Mouse (Mus musculus) right cerebral cortex, postnatal 36 days (tissue): ENCODE measurements at regions not wholly inside any gene's neighbourhood (a gene's known extent, or its start where the extent isn't known, plus 50 kb on each side); places are given as distances from the start of the nearest gene placed in this dataset.

ENCODE experiments used
- DNase-seq, 2 experiments: peaks; one replicate each; pipeline ENCODE4 v3.0.0; 2022; ENCODE audit warnings: low spot score in 2 of 2, mixed read lengths in 1 of 2

GRCm38 (mm10) chr9:120721451-120722123 lies 150.3 kb downstream of the Rpl14 start:
- no peak for DNase-seq

- DNase-seq, result no peak
Observed at GRCm38 (mm10) chr9:120723026-120723425, 151.8 kb downstream of the Rpl14 start.

GRCm38 (mm10) chr9:120731952-120732622 lies 160.8 kb downstream of the Rpl14 start:
- no peak for DNase-seq

GRCm38 (mm10) chr9:120732650-120733293 lies 161.5 kb downstream of the Rpl14 start:
- DNase-seq, result no peak

- no peak for DNase-seq
Observed at GRCm38 (mm10) chr9:120733681-120734465, 162.6 kb downstream of the Rpl14 start.

GRCm38 (mm10) chr9:120735217-120735616 lies 164.0 kb downstream of the Rpl14 start:
- no peak for DNase-seq

- no peak for DNase-seq
Observed at GRCm38 (mm10) chr9:120737956-120738355, 166.7 kb downstream of the Rpl14 start.

- peak; percentile 26 to 36 for DNase-seq
Observed at GRCm38 (mm10) chr9:120739199-120739952, 168.1 kb downstream of the Rpl14 start.

- no peak for DNase-seq
Observed at GRCm38 (mm10) chr9:120739953-120740524, 168.8 kb downstream of the Rpl14 start.

GRCm38 (mm10) chr9:120741521-120741920 lies 170.3 kb downstream of the Rpl14 start:
- no peak for DNase-seq

GRCm38 (mm10) chr9:120743455-120743854 lies 172.2 kb downstream of the Rpl14 start:
- no peak for DNase-seq

- DNase-seq, result no peak
Observed at GRCm38 (mm10) chr9:120745674-120746073, 174.4 kb downstream of the Rpl14 start.

- DNase-seq, result no peak
Observed at GRCm38 (mm10) chr9:120750820-120751219, 178.2 kb upstream of the Ctnnb1 start.

GRCm38 (mm10) chr9:120751686-120752484 lies 177.1 kb upstream of the Ctnnb1 start:
- no peak for DNase-seq

- no peak for DNase-seq
Observed at GRCm38 (mm10) chr9:120754151-120754550, 174.9 kb upstream of the Ctnnb1 start.

- no peak for DNase-seq
Observed at GRCm38 (mm10) chr9:120755486-120755885, 173.5 kb upstream of the Ctnnb1 start.

- no peak for DNase-seq
Observed at GRCm38 (mm10) chr9:120758003-120758402, 171.0 kb upstream of the Ctnnb1 start.

GRCm38 (mm10) chr9:120758632-120759031 lies 170.4 kb upstream of the Ctnnb1 start:
- DNase-seq, result no peak

- DNase-seq, result peak; percentile 14 to 21
Observed at GRCm38 (mm10) chr9:120759771-120760170, 169.2 kb upstream of the Ctnnb1 start.

GRCm38 (mm10) chr9:120763802-120764201 lies 165.2 kb upstream of the Ctnnb1 start:
- no peak for DNase-seq
